Mouse (Mus musculus) forebrain, embryonic 11.5 days (tissue): Measurements from ENCODE around the gene Adra2c. TPM values are rescaled to one million over a fixed set of nuclear protein-coding genes. Genes with fewer than 3 reads are reported as not detected.

Source experiments
- ATAC-seq: fragments of 200-750 bp; cut with Nextera tagmentation; replicated peaks from 2 replicates; pipeline ENCODE4 v1.8.0; 2017; ENCODE audit warnings: moderate TSS enrichment; ENCODE audit not compliant: low FRiP score
- DNase-seq: peaks from one replicate; pipeline ENCODE4 v3.0.0-alpha.2; 2017; ENCODE audit warnings: low spot score
- H3K27ac ChIP-seq: fragments of 300-500 bp; sonication (generic); 2 replicates; pipeline ENCODE4 v1.5.1; 2014; ENCODE audit warnings: low read depth, low read length
- H3K27me3 ChIP-seq: fragments of 300-500 bp; sonication (generic); 2 replicates; pipeline ENCODE4 v1.6.1; 2014; ENCODE audit warnings: mild to moderate bottlenecking, low read length, mixed read lengths; ENCODE audit not compliant: control insufficient read depth, insufficient read depth
- H3K36me3 ChIP-seq: fragments of 300-500 bp; sonication (generic); 2 replicates; pipeline ENCODE4 v1.6.1; 2014; ENCODE audit warnings: mild to moderate bottlenecking, low read length, moderate library complexity, mixed read lengths; ENCODE audit not compliant: control insufficient read depth, insufficient read depth
- H3K4me1 ChIP-seq: fragments of 300-500 bp; sonication (generic); replicated peaks from 2 replicates; pipeline ENCODE4 v1.6.1; 2014; ENCODE audit warnings: low read length, mixed read lengths; ENCODE audit not compliant: control insufficient read depth, insufficient read depth
- H3K4me2 ChIP-seq: fragments of 300-500 bp; sonication (generic); 2 replicates; pipeline ENCODE4 v1.6.1; 2014; ENCODE audit warnings: low read depth, mild to moderate bottlenecking, low read length, moderate library complexity, mixed read lengths; ENCODE audit not compliant: severe bottlenecking
- H3K4me3 ChIP-seq: fragments of 300-500 bp; sonication (generic); 2 replicates; pipeline ENCODE4 v1.5.1; 2014; ENCODE audit warnings: low read depth, low read length
- H3K9ac ChIP-seq: fragments of 300-500 bp; sonication (generic); 2 replicates; pipeline ENCODE4 v1.6.1; 2014; ENCODE audit warnings: low read length
- H3K9me3 ChIP-seq: fragments of 300-500 bp; sonication (generic); 2 replicates; pipeline ENCODE4 v1.6.1; 2016; ENCODE audit warnings: low read length, mixed read lengths; ENCODE audit not compliant: control insufficient read depth
- WGBS: fragments of 180-500 bp; shearing (Covaris S2); extraction: QIAGEN DNeasy Blood & Tissue Kit; methylation state at CpG from one replicate; pipeline ENCODE4 v1.1.7; 2014; 5-methylcytosine and 5-hydroxymethylcytosine counted together
- polyA plus RNA-seq: library from polyadenylated mRNA; unstranded; fragments of >200 nt; fragmentation: Nextera tagmentation; extraction: Ambion mirVana; gene quantifications from 2 replicates; pipeline ENCODE4 v1.2.1, GENCODE M21; 2014

The Adra2c gene
- polyA plus RNA-seq, 1 experiment from 2014 or later = 0.05 TPM

DNA sequence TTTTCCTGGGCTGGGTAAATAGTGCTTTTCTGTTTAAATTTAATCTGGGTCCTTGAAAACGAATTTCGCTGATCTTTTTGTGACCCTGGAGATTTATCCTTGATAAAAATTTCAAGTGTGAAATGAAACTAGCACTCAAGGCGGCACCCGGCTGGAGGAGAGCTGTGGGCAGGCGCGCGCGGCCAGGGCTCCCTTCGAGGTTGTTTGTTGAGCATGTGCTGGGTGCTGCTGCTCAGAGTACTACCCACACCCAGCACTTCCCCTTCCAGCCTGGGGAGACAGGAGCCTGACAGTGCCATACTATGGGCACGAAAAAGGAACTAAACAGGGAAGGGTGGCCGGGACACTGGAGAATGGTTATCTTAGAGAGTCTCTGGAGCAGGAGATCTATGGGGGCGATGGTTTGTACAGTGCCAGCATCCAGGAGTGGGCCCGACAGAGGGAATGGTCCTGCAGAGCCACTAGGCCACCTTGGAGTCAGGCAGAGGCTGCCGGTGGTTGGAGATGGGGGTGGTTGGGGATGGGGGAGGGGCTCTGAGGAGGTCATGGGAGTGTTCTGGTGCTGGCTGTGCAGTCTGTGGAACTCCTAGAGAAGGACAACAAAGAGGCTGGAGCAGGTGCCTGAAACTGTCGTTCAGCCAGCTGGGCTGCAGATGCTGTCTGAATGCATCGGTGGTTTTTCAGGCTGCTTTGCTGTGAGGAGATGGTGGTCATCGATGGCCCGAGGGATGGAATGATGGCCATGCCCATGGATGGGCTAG is 35.9 kb downstream of the Adra2c start:
- Histone ChIP-seq H3K4me2 (peak overlapping the region; percentile 47), H3K4me3 (peak overlapping the region; percentile 14), H3K4me1 (peaks cover 8% of the 10 kb centered on the region; the same call in 1 of the 2 replicates), H3K27ac (no peak overlapping the region), H3K27me3 (peaks cover 11% of the 10 kb centered on the region), H3K36me3 (no peaks in the 10 kb centered on the region), H3K9me3 (no peaks in the 10 kb centered on the region), H3K9ac (peak overlapping the region; percentile 27; the same call in 1 of the 2 replicates)
- DNase-seq (peak; percentile 53), ATAC-seq (no peak)
- WGBS = 19% methylated on average over 18 of the region's 18 CpGs

DNA sequence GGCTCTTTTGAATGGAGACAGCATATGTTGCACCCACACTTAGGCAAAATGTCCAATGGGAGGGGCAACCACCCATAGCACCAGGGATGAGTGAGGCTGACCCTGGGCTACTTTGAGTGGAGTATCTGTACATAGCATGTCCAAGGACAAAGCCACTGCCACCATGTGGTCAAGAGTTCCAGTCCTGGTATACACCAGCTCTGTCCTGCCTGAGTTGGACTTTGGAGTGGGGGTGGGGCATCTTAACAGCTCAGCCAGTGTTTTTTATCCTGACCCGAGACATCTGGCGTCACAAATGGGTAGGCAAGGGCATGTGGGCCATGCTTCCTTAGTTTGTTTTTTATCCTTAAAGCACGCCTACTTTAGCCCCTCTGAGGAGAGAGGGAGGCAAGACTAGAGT is 36.5 kb downstream of the Adra2c start:
- Histone ChIP-seq H3K4me1 (peaks cover 8% of the 10 kb centered on the region; the same call in 1 of the 2 replicates), H3K4me3 (no peak overlapping the region), H3K27me3 (peaks cover 11% of the 10 kb centered on the region), H3K9me3 (no peaks in the 10 kb centered on the region), H3K4me2 (no peak overlapping the region), H3K9ac (no peak overlapping the region), H3K36me3 (no peaks in the 10 kb centered on the region), H3K27ac (no peak overlapping the region)
- 61% methylated on average over 3 of the region's 3 CpGs for WGBS
- ATAC-seq (no peak), DNase-seq (no peak)

DNA sequence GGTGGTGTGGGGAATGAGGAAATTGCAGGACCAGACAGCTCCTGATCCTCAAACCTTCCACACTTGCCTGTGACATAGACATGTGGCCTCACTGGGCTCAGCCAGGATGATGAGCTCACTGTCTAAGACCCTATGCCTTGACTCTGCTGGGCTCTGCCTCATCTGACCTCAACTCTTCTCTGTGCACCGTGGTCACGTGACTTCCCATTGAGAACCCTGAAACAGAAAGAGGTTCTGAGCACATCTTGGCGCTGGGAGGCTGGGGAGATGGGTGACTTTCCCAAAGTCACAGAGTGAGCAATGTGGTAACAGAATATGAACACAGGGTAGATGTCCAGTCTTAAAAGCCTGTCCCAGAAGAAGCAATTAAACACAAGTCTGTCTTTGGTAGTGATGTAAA is 37.1 kb downstream of the Adra2c start:
- H3K9ac ChIP-seq = no peak overlapping the region
- no peaks in the 10 kb centered on the region for H3K9me3 ChIP-seq
- DNase-seq = no peak
- H3K4me2 ChIP-seq = no peak overlapping the region
- H3K4me1 ChIP-seq = peaks cover 8% of the 10 kb centered on the region; the same call in 1 of the 2 replicates
- H3K27me3 ChIP-seq = peaks cover 11% of the 10 kb centered on the region
- no peaks in the 10 kb centered on the region for H3K36me3 ChIP-seq
- no peak overlapping the region for H3K4me3 ChIP-seq
- ATAC-seq = no peak
- 85% methylated on average over 3 of the region's 3 CpGs for WGBS
- H3K27ac ChIP-seq = no peak overlapping the region

GRCm38 (mm10) chr5:35320650-35321049 is 42.5 kb downstream of the Adra2c start:
- H3K4me1 ChIP-seq = no peaks in the 10 kb centered on the region
- no peak overlapping the region for H3K4me3 ChIP-seq
- no peaks in the 10 kb centered on the region for H3K36me3 ChIP-seq
- WGBS = 85% methylated on average over 2 of the region's 2 CpGs
- H3K27me3 ChIP-seq = no peaks in the 10 kb centered on the region
- ATAC-seq = no peak
- H3K9me3 ChIP-seq = no peaks in the 10 kb centered on the region
- DNase-seq = no peak
- no peak overlapping the region for H3K27ac ChIP-seq
- H3K9ac ChIP-seq = no peak overlapping the region
- no peak overlapping the region for H3K4me2 ChIP-seq

DNA sequence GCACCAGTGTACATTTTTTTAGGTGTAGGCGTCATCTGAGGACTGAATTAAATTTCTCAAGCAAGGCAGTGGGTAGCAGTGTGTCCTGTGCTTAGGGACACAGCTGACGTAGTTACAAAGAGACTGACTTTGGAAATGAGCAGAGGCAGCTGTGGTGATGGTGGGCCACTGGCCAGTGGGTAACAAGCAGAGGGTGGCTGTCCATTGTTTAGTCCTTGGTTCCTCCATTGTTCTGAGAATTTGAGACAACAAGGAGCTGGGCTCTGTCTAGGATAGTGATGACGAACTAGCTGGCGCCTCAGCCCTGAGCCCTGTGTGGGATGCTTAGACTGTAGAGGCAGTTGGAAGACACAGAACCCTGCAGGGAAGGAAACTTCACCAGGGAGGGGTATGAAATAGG is 52.7 kb downstream of the Adra2c start:
- no peaks in the 10 kb centered on the region for H3K9me3 ChIP-seq
- WGBS = 66% methylated on average over 4 of the region's 4 CpGs
- H3K9ac ChIP-seq = no peak overlapping the region
- no peak for ATAC-seq
- H3K27ac ChIP-seq = no peak overlapping the region
- H3K27me3 ChIP-seq = no peaks in the 10 kb centered on the region
- no peak overlapping the region for H3K4me2 ChIP-seq
- H3K36me3 ChIP-seq = no peaks in the 10 kb centered on the region
- no peak for DNase-seq
- H3K4me1 ChIP-seq = no peaks in the 10 kb centered on the region
- H3K4me3 ChIP-seq = no peak overlapping the region

Other genes with a start within 250 kb of the Adra2c start
- 0.17 and 0.45 TPM in 2 replicates for gene Hgfac, start 236.8 kb upstream of the Adra2c start, polyA plus RNA-seq
- 0.16 TPM in 1 of 2 replicates, not detected in the other for gene Dok7, start 221.6 kb upstream of the Adra2c start, polyA plus RNA-seq
- 83.2 and 83.7 TPM in 2 replicates for gene Lrpap1, start 172.6 kb upstream of the Adra2c start, polyA plus RNA-seq
- gene Hmx1, start 110.8 kb downstream of the Adra2c start, polyA plus RNA-seq = 0.44 and 0.55 TPM in 2 replicates
- gene Cpz, start 247.4 kb downstream of the Adra2c start, polyA plus RNA-seq = 4.3 and 4.7 TPM in 2 replicates